Mouse (Mus musculus): ENCODE data around the gene Fbxl17.

The Fbxl17 gene

GRCm38 (mm10) chr17:63402741-63403681, 96.8 kb downstream of the Fbxl17 start:
- DNase-seq: peak in 1 of 2 experiments; percentile 10

DNA sequence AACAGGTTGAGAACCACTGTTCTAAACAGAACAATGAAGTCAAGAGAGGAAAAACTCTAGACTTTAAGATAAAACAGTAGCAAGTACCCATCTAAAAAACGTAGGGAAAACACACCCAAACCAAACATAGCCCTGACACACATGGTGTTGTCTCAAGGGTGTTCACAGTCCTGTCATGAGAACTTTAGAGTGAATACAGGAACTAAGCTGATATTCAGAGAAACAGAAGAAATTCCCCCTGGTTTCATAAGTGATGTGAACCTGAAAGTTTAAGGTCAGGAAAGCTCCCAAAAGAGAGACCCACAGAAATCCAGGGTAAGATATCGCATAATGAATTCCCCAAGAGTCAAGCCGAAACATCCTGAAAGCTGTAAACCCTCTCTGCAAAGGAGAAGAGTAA, 97.6 kb downstream of the Fbxl17 start:
- no peak for DNase-seq

DNA sequence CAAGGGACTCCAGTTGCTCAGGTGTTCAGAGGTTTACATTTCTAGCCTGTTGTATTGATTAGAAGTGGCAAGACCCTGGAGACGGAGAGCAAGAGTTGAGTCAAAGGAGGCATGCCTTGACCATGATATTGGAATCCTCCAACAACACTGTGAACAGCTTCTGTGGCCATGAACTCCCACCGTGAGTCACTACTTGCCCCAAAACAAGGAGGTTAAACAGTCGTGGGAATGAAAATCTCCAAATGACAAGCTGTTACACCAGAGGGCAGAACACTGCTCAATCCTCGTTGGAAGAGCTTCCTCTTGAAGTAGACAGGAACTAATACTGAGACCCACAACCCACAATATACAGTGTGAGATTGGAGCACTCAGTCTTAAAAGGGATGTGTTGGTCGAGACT, 99.2 kb downstream of the Fbxl17 start:
- DNase-seq: no peak

- no peak for DNase-seq
Measured at GRCm38 (mm10) chr17:63399816-63400215, 100.0 kb downstream of the Fbxl17 start.

DNA sequence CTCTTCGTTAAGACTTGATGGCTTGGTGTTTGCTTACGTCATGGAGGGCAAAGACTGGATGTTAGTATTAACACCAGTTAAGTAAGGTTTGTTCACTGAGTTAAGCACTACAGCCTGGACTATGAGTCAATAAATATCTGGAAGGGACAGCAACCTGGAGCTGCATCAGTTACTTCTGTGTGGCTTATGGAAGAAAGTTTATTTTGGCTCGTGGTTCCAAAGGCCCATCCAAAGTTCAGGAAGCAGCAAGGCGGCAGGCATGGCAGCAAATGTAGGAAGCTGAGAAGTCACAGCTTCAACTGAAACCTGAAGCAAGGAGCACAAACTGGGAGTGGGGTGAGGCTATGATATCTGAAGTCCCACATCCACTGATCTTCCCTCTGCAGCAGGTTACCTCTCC, 108.3 kb downstream of the Fbxl17 start:
- DNase-seq: no peak

GRCm38 (mm10) chr17:63390951-63391350, 108.9 kb downstream of the Fbxl17 start:
- no peak for DNase-seq

DNA sequence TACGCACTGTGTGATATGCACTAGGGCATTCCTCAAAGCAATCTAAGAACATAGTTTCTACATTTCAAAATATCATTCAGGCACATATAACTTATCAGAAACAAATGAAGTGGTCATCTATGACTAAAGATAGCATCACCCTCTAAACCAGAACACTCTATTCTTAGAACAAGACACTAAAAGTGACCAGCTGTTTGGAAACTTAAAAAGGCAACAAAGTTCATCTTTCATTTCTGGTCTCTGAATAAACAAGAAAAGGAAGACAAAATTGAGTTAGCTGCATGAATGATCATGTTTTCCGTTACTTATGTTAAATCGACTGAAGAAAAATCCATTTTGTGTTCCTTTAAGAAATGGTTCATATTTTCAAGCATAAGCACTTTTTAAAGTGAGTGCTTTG, 128.8 kb downstream of the Fbxl17 start:
- no peak for DNase-seq

DNA sequence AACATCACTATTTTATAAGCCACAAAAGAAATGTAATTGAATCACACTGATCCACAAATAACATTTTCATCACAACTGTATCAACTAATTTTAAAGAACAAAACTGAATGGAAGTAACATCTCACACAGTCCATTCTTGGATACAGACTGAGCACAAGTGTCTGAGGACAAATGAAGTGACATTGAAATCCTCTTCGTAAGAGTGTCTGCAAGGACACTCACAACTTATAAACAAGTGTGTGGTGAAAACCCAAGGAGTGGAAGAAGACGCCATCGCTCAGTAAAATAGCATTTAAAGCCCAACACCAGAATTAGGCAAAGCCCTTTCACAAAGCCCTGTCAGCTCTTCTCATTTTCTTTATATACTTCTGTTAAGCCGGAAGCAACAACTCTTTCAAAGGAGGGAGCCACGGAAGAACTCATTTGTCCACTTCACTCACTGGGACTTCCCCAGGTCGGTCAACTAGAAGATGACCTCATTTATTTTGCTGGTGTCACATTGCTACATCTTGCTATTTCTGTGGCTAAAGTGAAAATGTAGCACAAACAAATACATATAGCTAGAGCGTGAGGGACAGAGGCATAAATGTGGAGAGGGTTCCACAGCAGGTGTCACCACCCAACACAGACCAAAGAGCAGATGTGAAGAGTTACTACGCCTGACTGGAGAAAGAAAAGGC, 130.0 kb downstream of the Fbxl17 start:
- no peak for DNase-seq

DNA sequence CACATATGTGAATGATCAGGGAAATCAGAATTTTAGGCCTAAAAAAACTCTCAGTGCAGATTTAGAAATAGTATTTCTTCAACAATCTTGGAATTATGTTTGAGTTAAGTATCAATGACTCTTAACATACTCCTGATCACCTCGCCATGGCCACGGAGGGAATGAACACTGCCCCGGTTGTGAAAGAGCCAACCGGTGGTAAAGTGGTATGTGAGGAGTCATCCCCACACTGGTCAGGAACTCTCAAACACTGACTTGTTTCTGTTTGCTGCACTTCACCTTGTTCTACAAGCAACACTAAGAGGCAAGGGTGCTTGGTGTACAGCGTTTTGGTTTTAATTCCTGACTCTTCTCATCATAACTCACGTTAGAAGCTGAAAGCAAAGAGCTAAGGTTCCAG, 132.3 kb downstream of the Fbxl17 start:
- DNase-seq: no peak

DNA sequence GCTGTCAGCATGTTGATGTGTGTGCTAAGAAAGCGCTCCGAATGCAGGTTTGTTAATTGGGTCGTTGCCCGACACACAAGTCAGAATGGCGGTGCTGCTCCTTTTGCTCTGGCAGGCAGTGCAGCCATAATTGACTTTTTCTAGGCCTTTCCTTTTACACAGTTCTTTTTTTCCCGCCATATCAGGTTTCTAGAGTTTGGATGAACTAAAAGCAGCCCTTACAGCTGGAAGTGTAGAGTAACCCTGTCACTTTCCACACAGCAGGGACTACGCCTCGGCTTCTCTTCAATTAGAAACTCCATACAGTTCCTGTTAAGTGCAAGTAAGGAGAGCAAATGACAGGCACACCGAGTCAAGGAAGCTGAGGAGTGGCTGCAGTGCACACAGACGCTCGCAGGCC, 133.8 kb downstream of the Fbxl17 start:
- DNase-seq: no peak

DNA sequence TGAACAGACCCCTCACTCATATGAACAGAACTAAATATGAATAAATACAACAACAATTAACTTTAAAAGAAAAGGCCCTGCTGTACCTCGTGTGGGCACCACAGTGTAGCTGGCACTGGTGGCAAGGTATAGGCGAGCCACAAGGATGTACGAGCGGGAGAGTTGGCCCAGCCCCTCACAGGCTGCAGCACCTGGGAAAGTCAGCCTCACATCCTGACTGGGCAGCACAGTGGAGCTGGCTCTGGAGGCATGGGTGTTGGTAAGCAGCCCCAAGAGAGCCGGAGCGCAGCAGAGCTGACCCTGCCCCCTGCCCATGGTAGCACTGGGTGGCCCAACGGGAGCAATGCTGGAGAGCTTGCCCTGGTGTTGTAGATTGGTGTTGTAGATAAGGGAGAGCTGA, 135.2 kb downstream of the Fbxl17 start:
- DNase-seq: no peak

- DNase-seq: no peak
Measured at GRCm38 (mm10) chr17:63362196-63362595, 137.6 kb downstream of the Fbxl17 start.

DNA sequence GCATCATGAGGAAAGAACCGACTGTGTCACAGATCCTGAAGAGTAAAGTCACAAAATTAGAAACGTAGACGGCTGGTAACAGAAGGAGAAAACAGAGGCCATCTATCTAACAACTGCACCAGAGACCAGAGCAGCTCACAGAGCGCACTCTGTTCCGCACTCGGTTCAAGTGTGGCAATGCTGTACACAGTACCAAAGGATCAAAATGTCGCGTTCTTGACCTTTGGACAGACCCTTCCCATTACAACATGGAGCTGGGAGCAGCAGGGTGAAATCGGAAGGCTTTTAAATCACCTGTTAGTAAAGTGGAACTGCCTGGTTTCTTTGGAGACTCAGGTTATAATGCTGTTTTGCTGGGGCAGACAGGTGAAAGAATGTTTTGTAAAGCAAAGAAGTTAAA, 138.1 kb downstream of the Fbxl17 start:
- DNase-seq: no peak

GRCm38 (mm10) chr17:63358837-63359236, 141.0 kb downstream of the Fbxl17 start:
- no peak for DNase-seq

- no peak for DNase-seq
Measured at GRCm38 (mm10) chr17:63356202-63356601, 143.6 kb downstream of the Fbxl17 start.

DNA sequence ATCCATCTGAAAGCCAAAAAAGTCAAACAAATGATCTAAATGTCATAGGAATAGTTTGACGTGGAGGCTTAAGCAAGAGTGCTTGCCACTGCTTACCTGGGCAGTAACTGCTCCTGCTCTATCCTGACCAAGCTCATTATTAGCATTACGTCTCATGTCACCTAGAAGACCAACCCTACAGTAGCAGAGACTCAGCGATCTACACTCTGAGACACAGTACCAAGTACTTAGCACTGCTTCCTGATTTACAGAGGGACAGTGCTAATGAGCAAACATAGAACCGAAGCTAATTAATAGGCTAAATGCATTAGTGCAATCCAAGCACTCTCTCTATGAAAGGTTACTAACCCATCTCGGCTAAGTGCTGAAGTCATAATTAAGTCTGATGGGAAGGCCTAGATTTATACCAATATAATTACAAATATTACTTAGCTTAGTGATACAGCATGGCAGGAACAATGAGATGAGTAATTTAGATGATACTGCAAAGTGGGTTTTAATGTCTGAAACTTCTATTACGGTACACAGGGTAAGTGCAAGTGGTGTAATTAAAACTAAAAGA, 147.1 kb downstream of the Fbxl17 start:
- no peak for DNase-seq

DNA sequence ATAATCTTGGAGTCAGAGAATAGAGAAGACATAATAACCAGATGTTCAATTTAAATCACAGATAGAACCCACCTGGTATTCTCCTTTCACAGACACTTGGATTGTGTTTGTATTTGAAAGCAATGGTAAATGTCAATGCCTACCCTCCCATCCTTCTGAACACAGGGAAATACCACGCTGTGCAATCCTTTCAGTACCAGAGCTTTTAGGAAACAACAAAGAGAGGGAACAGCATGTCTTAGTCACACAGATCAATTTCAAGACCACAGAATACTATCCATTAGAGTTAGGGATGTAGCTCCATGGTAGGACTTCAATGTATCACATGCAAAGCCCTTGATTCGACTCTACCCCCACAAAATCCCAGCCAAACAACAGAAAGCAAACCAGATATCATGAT, 148.1 kb downstream of the Fbxl17 start:
- no peak for DNase-seq

- no peak for DNase-seq
Measured at GRCm38 (mm10) chr17:63350876-63351509, 148.8 kb downstream of the Fbxl17 start.

DNA sequence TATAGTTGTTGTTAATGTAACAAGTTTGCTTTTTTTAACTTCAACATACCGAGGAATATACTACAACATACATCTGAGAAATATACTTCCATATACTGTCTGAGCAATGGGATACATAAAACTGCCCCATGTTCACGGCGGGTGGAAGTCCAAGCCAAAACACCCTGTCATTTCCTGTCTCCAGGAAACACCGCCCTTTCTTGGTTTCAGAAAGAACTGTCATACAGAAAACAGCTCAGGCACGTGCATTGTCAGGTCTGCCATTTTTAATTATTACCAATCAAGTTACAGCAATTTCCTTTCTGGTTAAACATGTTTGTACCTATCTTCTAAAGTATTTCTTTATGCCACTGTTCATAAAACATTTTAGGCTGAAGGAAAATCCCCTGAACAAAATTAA, 155.7 kb downstream of the Fbxl17 start:
- no peak for DNase-seq

DNA sequence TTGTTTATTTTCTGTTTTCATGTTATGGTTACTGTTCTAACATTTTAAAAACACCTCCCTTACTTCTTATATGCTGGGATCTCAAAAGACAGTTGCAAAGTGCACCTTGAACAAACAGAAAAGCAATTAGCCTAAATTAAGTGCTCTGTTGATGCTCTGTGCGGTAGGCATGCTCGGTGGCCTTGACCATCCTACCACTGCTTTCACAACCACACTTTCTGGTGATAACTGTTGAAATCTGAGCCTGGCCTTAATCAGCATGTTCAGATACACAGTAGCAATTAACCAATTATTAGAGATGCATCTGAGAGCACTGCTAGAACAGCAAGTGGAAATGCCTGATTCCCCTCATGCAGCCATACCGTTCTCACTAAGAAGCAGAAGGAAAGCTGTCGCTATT, 156.7 kb downstream of the Fbxl17 start:
- no peak for DNase-seq

DNA sequence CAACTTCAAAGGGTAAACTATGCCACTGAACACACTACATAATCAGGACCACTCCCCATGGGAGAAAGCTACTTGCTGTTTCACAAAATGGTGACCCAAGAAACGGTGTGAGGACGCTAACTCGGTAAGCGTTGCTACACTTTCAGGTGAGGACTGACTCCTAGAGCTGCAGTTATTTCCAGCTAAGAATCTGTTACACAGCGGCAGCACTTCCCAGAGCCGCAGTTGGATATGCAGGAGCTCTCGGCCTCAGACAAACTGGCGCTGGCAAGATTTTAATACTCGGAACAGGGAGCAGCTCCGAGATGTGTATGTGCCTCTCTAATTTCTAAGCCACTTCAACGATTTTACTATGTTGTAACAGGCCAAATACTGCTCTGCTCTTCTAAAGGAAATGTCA, 157.4 kb downstream of the Fbxl17 start:
- no peak for DNase-seq

DNA sequence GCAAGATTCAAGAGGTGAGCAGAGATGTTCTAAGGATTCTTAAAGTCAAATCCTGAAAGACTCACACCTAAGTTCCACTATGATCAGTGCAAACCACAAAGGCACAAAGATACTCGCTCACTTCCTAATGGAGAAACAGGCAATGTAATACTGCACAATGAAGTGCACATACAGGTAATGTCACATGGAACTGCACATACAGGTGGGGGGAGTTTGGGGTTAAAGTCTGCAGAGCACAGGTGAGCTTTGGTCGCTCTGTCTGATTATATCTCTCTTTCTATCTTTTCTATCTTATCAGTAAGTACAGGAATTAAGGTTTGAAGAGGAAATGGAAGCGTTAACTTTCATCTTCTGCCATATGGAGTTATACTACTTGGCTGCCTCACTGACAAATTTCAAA, 158.6 kb downstream of the Fbxl17 start:
- no peak for DNase-seq

DNA sequence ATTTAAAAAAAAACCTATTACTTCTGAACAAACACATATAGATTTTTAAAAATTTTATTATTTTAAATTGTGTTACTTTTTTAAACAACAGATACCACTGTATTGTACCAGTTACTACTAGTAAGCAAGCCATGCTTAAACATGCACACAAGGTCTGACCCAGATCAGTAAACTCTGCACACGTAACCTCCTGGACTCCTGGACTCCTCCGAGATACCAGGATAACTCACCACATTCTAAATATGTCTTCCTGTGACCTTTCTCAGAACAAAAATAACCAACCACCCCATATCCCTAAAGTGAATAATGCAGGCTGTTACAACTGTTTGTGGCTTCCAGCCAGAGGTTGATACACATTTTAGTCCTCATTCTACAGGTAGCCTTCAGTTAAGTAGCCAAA, 170.9 kb downstream of the Fbxl17 start:
- no peak for DNase-seq
